Mouse (Mus musculus): ENCODE measurements around the gene Dip2c. TPM values are rescaled to one million over a fixed set of nuclear protein-coding genes. Genes with fewer than 3 reads are reported as not detected.

The Dip2c gene
- polyA plus RNA-seq, 2 experiments from 2014 or later, result 0.74 to 0.77 TPM

DNA sequence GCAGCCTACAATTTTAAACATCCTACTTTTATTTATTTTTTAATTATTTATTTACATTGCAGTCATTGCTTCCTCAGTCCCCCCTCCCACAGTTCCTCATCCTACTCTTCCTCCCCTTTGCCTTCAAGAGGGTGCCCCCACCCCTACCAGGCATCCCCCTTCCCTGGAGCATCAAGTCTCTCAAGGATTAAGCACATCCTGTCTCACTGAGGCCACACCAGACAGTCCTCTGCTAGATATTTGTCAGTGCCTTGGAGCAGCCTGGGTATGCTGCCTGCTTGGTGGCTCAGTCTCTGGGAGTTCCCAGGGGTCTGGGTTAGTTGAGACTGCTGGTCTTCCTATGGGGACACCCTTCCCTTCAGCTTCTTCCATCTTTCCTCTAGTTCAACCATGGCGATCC is 397.8 kb downstream of the Dip2c start:
- ATAC-seq, result no peak

DNA sequence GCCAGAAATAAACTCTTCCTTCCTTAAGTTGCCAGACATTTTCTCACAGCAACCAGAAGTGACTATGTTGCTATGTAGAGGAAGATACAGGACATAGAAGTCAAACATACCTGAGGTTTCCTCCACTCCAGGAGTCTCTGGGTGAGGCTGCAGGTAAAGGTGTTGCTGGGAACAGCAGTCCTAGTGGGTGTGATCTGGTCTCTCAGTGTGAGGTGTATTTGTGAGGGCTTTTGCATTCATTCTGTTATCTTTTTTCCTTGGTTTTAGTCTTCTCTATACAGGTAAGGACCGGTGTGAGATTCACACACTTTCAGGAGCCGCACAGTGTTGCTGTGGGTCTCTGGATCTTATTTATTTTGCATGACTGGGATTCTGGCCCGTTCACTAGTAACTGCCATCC is 405.2 kb downstream of the Dip2c start:
- ATAC-seq, result no peak

GRCm38 (mm10) chr13:9683280-9683679 is 407.0 kb downstream of the Dip2c start:
- no peak for ATAC-seq

GRCm38 (mm10) chr13:9684153-9684923 is 408.0 kb downstream of the Dip2c start:
- ATAC-seq, result no peak

DNA sequence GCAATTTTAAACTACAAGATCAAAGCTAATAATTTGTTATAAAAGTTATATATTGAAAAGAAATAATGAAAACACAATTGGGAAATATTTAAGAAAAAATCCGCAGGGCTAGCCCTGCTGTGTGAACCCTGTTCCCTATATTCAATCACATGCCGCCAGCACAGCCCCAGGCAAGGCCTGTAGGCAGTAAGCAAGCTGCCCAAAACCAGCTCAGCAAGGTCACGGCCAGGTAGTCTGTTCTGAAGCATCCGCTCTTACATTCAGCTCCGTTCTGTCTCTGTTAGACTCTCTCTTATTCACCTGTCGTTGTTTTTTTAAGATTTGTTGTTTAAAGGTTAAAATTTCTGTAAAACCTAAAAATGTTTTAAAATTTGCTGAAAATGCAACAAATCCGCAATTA is 409.9 kb downstream of the Dip2c start:
- no peak for ATAC-seq

DNA sequence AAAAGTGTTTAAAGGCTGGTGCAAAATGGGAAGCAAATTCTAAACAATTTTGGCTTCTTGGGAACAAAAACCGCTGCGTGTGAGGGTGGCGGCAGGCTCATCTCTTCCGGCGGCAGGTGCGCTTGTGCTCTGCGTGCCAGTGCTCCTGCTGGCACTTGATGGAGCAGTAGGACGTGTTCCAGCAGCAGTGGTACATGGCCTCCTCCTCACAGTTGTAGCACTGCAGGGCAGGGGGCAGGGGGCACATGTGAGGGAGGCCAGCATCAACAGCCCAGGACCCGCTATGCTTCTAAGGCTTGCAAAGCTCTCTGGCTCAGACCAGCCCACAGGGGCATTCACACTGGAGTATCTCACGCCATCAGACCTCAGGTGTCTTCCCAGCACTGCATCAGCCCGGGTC is 410.4 kb downstream of the Dip2c start:
- ATAC-seq, result no peak

GRCm38 (mm10) chr13:9689366-9689765 is 413.0 kb downstream of the Dip2c start:
- no peak for ATAC-seq

DNA sequence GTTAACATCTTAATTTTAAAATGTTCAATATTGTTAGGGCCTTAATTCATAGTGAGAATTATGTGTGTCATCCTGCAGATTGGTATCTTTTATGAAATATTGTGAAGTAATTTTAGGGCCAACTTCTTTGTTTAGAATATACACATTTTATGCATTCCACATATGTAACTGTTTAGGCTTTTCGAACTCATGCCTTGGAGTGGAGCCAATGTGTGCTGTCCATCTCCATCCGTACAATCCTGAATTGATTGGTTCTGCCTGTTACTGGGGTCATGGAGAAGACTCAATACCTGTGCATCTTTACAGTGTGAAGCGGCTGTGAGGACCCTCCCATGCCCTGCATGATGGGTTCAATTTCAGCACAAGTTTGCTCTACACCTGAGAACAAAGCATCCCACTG is 416.5 kb downstream of the Dip2c start:
- ATAC-seq, result no peak

DNA sequence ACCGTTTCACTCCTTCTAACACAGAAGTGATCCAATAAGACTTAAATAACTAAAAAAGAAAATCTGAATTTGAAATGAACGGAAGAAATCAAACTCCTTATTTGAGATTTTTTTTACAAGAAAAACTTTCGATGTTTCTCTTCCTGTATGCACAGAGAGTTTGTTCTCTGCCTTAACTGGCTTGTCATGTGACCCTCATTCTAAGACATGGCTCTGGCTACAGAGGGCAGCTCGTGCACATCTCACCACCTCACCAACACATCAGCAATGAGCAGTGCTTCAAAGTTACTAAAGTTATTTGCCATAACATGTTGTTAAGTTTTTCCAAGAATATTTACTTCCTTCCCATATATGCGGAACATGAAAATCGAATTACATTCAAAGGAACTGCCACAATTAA is 418.3 kb downstream of the Dip2c start:
- no peak for ATAC-seq

DNA sequence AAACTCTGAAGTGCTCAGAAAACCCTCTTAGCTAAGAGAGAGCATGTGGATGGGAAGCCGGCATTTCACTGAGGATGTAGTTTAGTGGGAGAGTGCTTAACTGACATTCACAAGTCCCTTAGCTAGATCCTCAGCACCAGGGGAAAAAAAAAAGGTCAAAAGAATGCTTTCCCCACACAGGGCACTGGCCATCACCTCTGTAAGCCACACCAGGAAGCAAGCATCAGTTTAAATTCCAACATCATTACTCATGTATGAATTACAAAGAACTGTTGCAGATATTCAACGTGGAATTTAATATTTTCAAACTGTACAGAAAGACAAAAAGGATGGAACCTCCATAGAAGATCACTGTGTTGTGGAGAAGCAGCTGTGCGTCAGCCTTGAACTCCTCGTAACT is 419.1 kb downstream of the Dip2c start:
- no peak for ATAC-seq

DNA sequence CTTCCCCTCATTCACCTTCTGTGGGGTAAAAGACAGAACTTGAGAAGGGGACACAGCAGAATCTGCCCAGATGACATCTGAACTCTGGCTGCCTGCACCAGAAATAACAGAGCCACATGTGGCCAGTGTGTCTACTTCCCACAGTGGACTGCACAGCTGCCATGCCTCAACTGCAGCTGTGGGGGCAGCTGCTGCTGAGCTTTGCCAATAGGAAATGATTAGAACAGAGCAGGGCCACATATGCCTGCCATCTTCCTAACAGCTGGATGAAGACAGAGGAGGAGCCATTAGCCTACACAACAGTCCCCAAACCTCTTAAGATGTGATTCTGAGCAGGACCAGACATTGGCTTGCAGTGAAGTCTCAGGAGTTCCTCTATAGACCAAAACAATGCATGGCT is 419.5 kb downstream of the Dip2c start:
- no peak for ATAC-seq

DNA sequence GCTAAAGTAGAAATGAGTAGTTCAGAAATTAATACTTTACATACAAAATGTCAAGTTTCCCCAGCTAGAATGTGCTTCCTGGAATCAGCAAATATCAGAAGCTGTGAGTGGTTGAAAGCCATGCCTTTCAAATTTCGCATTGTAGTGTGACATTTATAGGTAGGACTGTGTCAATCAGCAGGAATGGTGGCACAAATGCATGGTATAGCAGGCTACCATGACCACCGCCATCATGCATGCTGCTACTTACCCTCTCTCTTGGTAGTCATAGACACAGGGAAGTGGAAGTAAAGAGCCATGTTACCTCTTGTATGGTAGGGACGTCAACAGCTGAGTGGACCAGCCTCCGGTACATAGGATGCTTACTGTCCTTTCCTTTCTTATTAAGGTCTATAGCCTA is 421.0 kb downstream of the Dip2c start:
- no peak for ATAC-seq

DNA sequence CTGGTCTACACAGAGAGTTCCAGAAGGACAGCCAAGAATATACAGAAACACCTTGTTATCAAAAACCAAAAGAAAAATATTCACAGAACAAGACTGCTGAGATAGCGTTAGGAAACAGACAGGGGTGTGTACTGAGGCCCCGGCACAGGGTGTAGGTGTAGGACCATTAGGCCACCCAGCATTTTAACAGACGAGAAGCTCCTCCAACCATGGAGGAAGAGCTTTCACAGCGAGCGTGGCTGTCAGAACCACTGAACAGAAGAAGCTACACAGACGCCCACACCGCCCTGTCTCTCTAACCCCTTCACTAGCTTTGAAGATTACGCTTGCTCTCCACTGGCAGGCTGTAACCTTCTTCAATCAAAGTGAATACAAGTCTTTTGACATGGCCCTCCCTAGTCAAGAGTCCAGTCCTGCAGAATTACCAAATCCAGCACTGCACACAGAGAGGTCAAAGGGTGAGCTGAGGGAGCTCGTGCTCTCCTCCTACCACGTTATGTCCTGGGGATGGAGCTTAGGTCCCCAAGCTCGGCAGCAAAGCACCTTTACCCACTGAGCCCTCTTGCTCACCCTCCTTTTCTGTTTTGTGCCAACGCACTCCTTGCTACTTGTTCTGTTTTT is 426.4 kb downstream of the Dip2c start:
- no peak for ATAC-seq

GRCm38 (mm10) chr13:9706720-9707119 is 430.4 kb downstream of the Dip2c start:
- no peak for ATAC-seq

DNA sequence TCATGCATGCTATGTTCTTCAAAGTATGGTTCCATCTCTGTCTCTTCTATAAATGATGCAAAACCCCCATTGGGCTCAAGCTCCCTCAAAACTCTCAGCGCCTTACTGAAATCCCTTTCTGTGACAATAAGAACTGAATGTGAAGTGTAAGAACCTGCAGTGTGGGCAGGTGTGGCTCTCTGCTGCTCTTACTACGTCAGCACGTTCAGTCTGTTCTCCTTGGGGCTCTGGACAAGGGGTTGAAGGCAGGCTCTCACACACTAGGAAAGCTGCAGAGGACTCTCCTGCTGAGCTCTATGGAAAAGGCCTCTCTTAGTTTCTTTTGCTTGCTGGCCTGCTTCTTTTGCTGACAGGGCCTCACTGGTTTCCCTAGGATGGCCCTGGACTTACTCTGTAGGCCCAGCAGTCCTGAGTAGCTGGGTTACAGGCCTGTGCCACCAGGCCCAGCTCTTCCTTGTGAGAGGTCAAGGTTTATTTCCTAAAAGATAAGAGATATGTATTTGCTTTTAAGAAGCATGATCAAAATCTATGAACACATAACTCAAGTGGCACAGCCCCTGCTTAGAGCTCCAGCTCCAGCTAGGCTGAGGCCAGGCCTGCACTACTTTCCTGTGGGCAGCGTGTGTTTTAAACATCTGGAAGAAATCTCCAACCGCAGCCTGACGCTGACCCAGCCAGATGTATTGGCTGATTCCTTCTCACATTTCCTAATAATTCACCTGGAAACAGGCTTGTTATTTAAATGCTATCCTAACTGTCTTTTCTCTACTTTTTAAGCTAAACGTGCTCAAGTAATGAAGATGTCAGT is 432.3 kb downstream of the Dip2c start:
- ATAC-seq, result no peak

GRCm38 (mm10) chr13:9712409-9712808 is 436.1 kb downstream of the Dip2c start:
- no peak for ATAC-seq

GRCm38 (mm10) chr13:9712971-9713370 is 436.6 kb downstream of the Dip2c start:
- no peak for ATAC-seq

GRCm38 (mm10) chr13:9713462-9714134 is 437.3 kb downstream of the Dip2c start:
- no peak for ATAC-seq

GRCm38 (mm10) chr13:9715224-9715623 is 438.9 kb downstream of the Dip2c start:
- ATAC-seq, result no peak

Measured in activated CD4-positive, CD25-positive, alpha-beta regulatory T cell, adult 4 months (primary cell).